Mouse (Mus musculus): ENCODE results near the gene Porcn.
A peak's percentile ranks its signal among the peaks of the same experiment; 100 is the strongest.

Porcn gene

GRCm38 (mm10) chrX:8206694-8207197, 421 bp upstream of the Porcn start:
- no peak for DNase-seq (ENCODE audit: low spot score)

- DNase-seq (ENCODE audit: low spot score): no peak
Measured at GRCm38 (mm10) chrX:8205551-8205950, 774 bp downstream of the Porcn start.

GRCm38 (mm10) chrX:8205088-8205487, 1.2 kb downstream of the Porcn start:
- no peak for DNase-seq (ENCODE audit: low spot score)

GRCm38 (mm10) chrX:8204076-8204475, 2.2 kb downstream of the Porcn start:
- DNase-seq (ENCODE audit: low spot score): no peak

GRCm38 (mm10) chrX:8203105-8203504, 3.2 kb downstream of the Porcn start:
- no peak for DNase-seq (ENCODE audit: low spot score)

GRCm38 (mm10) chrX:8193419-8193723, 13.0 kb downstream of the Porcn start, which contains the start of gene Ebp:
Gene Ebp, minus strand, starts transcription at chrX:8193512.
- no peak for DNase-seq (ENCODE audit: low spot score)

GRCm38 (mm10) chrX:8192640-8193418, 13.5 kb downstream of the Porcn start:
- DNase-seq (ENCODE audit: low spot score): peak; percentile 84

- no peak for DNase-seq (ENCODE audit: low spot score)
Measured at GRCm38 (mm10) chrX:8192126-8192639, 14.1 kb downstream of the Porcn start.

GRCm38 (mm10) chrX:8182871-8183540, 23.3 kb downstream of the Porcn start:
- no peak for DNase-seq (ENCODE audit: low spot score)

GRCm38 (mm10) chrX:8179646-8180045, 26.7 kb downstream of the Porcn start:
- no peak for DNase-seq (ENCODE audit: low spot score)

GRCm38 (mm10) chrX:8178871-8179270, 27.5 kb downstream of the Porcn start:
- DNase-seq (ENCODE audit: low spot score): no peak

GRCm38 (mm10) chrX:8175504-8176385, 30.6 kb downstream of the Porcn start, which contains the start of gene Tbc1d25:
Gene Tbc1d25, minus strand, starts transcription at chrX:8176181.
- peak; percentile 87 for DNase-seq (ENCODE audit: low spot score)

GRCm38 (mm10) chrX:8175169-8175503, 31.2 kb downstream of the Porcn start:
- no peak for DNase-seq (ENCODE audit: low spot score)

- DNase-seq (ENCODE audit: low spot score): no peak
Measured at GRCm38 (mm10) chrX:8167716-8168647, 38.3 kb downstream of the Porcn start.

GRCm38 (mm10) chrX:8164471-8164870, 41.9 kb downstream of the Porcn start:
- DNase-seq (ENCODE audit: low spot score): no peak

- no peak for DNase-seq (ENCODE audit: low spot score)
Measured at GRCm38 (mm10) chrX:8163076-8163475, 43.2 kb downstream of the Porcn start.

- peak; percentile 84 for DNase-seq (ENCODE audit: low spot score)
Measured at GRCm38 (mm10) chrX:8145153-8145991, 61.0 kb downstream of the Porcn start, which contains the start of gene Rbm3. Gene Rbm3, minus strand, starts transcription at chrX:8145880.
